Mouse (Mus musculus) liver, embryonic 11.5 days (tissue): ENCODE data around the gene Naf1. TPM values are rescaled to one million over a fixed set of nuclear protein-coding genes. Genes with fewer than 3 reads are reported as not detected.

Experiments
- ATAC-seq: fragments of 200-750 bp; cut with Nextera tagmentation; replicated peaks from 2 replicates; pipeline ENCODE4 v1.8.0; 2017; ENCODE audit warnings: moderate number of reproducible peaks, mild to moderate bottlenecking, moderate TSS enrichment, moderate library complexity; ENCODE audit not compliant: low FRiP score
- DNase-seq: peaks from one replicate; pipeline ENCODE4 v3.0.0-alpha.2; 2017; ENCODE audit warnings: low spot score
- H3K27ac ChIP-seq: fragments of 300-500 bp; sonication (generic); 2 replicates; pipeline ENCODE4 v1.5.1; 2014; ENCODE audit warnings: mild to moderate bottlenecking, low read depth, low read length, control low read depth
- H3K27me3 ChIP-seq: fragments of 300-500 bp; sonication (generic); replicated peaks from 2 replicates; pipeline ENCODE4 v1.6.1; 2014; ENCODE audit warnings: low read length, mixed read lengths; ENCODE audit not compliant: control insufficient read depth, insufficient read depth
- H3K36me3 ChIP-seq: fragments of 300-500 bp; sonication (generic); 2 replicates; pipeline ENCODE4 v1.6.1; 2014; ENCODE audit warnings: mild to moderate bottlenecking, low read length, moderate library complexity, mixed read lengths; ENCODE audit not compliant: control insufficient read depth, insufficient read depth
- H3K4me1 ChIP-seq: fragments of 300-500 bp; sonication (generic); replicated peaks from 2 replicates; pipeline ENCODE4 v1.6.1; 2014; ENCODE audit warnings: low read length, mixed read lengths; ENCODE audit not compliant: control insufficient read depth, insufficient read depth
- H3K4me2 ChIP-seq: fragments of 300-500 bp; sonication (generic); 2 replicates; pipeline ENCODE4 v1.6.1; 2014; ENCODE audit warnings: mild to moderate bottlenecking, control low read depth, moderate library complexity
- H3K4me3 ChIP-seq: fragments of 300-500 bp; sonication (generic); 2 replicates; pipeline ENCODE4 v1.5.1; 2014; ENCODE audit warnings: low read depth, low read length, control low read depth
- H3K9ac ChIP-seq: fragments of 300-500 bp; sonication (generic); 2 replicates; pipeline ENCODE4 v1.6.1; 2014; ENCODE audit warnings: low read depth, low read length, control low read depth
- H3K9me3 ChIP-seq: fragments of 300-500 bp; sonication (generic); 2 replicates; pipeline ENCODE4 v1.6.1; 2016; ENCODE audit warnings: low read length, inconsistent platforms, mixed read lengths; ENCODE audit not compliant: control insufficient read depth
- WGBS: fragments of 180-500 bp; shearing (Covaris S2); extraction: QIAGEN DNeasy Blood & Tissue Kit; methylation state at CpG from one replicate; pipeline ENCODE4 v1.1.7; 2014; 5-methylcytosine and 5-hydroxymethylcytosine counted together
- polyA plus RNA-seq: library from polyadenylated mRNA; unstranded; fragments of >200 nt; fragmentation: Nextera tagmentation; extraction: Ambion mirVana; gene quantifications from 2 replicates; pipeline ENCODE4 v1.2.1, GENCODE M21; 2014

Gene Naf1
- polyA plus RNA-seq, 1 experiment from 2014 or later = 7.9 TPM

DNA sequence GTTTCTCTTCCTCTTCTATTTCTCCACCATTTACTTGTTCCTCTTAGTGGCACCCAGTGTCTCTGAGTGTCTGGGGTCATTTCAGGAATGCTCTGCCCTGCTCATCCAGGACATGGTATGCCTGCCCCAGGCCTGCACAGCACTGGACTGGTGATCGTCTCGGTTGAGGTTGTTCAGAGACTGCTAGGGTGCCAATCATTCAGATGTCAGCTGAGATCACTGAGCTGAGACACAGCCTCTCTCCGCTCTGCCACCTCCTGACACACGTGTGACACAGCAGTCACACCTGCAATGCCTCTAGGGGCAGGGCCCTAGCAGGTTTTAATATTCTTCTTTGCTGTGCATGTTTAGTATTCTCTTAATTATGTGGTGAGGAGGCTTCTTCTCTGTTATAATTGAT, 58.5 kb downstream of the Naf1 start:
- DNase-seq (no peak), ATAC-seq (no peak)
- no peak overlapping the region for H3K9ac ChIP-seq
- H3K36me3 ChIP-seq = no peaks in the 10 kb centered on the region
- 77% methylated on average over 4 of the region's 4 CpGs for WGBS
- no peaks in the 10 kb centered on the region for H3K4me1 ChIP-seq
- no peak overlapping the region for H3K4me2 ChIP-seq
- H3K9me3 ChIP-seq = no peaks in the 10 kb centered on the region
- H3K4me3 ChIP-seq = no peak overlapping the region
- H3K27ac ChIP-seq = no peak overlapping the region
- no peaks in the 10 kb centered on the region for H3K27me3 ChIP-seq

DNA sequence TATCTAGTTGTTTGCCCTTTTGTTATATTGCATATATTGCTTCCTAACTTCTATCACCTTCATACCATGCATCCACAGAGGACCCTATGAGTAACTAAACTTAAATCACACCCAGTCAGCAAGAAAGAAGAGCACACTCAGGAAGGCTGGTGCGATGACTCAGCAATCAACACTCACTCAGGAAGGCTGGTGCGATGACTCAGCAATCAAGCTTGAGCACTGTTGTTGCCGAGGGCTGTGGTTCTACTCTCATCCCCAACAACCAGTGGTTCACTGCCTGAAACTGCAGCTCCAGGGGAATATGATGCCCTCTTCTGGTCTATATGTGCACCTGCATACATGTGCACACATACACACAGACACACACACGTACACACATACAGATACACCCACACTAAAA, 73.7 kb downstream of the Naf1 start:
- no peak overlapping the region for H3K9ac ChIP-seq
- 74% methylated on average over 4 of the region's 4 CpGs for WGBS
- DNase-seq (no peak), ATAC-seq (no peak)
- no peaks in the 10 kb centered on the region for H3K4me1 ChIP-seq
- no peaks in the 10 kb centered on the region for H3K27me3 ChIP-seq
- H3K27ac ChIP-seq = no peak overlapping the region
- no peak overlapping the region for H3K4me2 ChIP-seq
- no peak overlapping the region for H3K4me3 ChIP-seq
- H3K9me3 ChIP-seq = no peaks in the 10 kb centered on the region
- H3K36me3 ChIP-seq = no peaks in the 10 kb centered on the region

DNA sequence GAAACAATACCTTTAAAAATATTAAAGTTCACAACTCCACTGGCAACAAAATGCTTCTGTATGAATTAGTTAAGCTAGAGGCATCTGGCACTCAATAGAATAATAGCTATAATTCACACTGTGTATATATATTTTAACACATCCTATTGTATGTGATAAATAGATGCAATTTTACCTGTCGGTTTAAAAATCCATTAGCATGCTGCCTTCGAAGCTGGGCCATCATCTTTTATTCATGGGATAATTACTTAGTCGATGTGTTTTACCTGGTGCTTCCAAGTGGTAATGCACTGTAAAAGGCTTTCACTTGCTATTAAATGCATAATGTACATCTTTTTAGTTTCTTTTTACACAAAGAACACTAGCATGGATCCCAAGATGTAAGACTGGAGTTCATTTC, 76.2 kb downstream of the Naf1 start:
- DNase-seq = no peak
- H3K27ac ChIP-seq = no peak overlapping the region
- ATAC-seq = no peak
- no peak overlapping the region for H3K4me2 ChIP-seq
- no peaks in the 10 kb centered on the region for H3K27me3 ChIP-seq
- H3K4me1 ChIP-seq = no peaks in the 10 kb centered on the region
- H3K9me3 ChIP-seq = no peaks in the 10 kb centered on the region
- WGBS = 75% methylated on average over 3 of the region's 3 CpGs
- no peak overlapping the region for H3K9ac ChIP-seq
- no peak overlapping the region for H3K4me3 ChIP-seq
- H3K36me3 ChIP-seq = no peaks in the 10 kb centered on the region

Other genes starting within 250 kb of the Naf1 start
- not detected in 2 replicates for gene Npy5r, start 172.1 kb upstream of the Naf1 start, polyA plus RNA-seq
- gene Npy1r, start 163.0 kb upstream of the Naf1 start, polyA plus RNA-seq = 0.51 and 0.78 TPM in 2 replicates